Mouse (Mus musculus): ENCODE measurements at regions not wholly inside any gene's neighbourhood (a gene's known extent, or its start where the extent isn't known, plus 50 kb on each side); places are given as distances from the start of the nearest gene placed in this dataset.

DNA sequence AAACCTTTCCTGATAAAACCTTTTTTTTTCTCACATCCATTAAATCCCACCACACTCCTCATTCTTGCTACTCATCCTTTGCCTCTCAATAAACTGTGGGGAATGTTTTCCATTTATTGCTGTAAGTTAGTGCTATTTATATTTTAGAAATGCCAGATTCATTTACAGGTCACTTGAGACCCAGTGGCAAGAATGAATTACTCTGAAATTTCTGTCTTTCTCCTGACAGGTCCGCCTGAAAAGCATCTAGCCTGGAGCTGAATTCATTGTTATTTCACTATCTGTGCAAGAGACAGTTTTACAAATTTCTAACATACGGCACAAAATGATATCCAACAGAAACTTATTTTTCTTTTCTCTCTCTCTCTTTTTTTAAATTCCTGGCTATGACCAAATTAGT is 570.6 kb upstream of the Akr1e1 start:
- no peak for TF ChIP-seq CTCF (IDR thresholded peaks at IDR 0.05 in 2 of 3, conservative IDR thresholded peaks at IDR 0.05 in 1 of 3; ENCODE audit: control insufficient read depth in 1 of 3, insufficient read depth in 1 of 3, low read depth in 2 of 3, low read length in 3 of 3, poor library complexity in 1 of 3, severe bottlenecking in 1 of 3)
- no peak for TF ChIP-seq GABPA (IDR thresholded peaks at IDR 0.05; ENCODE audit: low read depth, low read length)
- TF ChIP-seq EP300 (IDR thresholded peaks at IDR 0.05; ENCODE audit: low read depth in 1 of 2, low read length in 2 of 2): no peak
- no peak for TF ChIP-seq ZC3H11A (IDR thresholded peaks at IDR 0.05; ENCODE audit: low read depth, low read length)
- TF ChIP-seq TCF12 (IDR thresholded peaks at IDR 0.05; ENCODE audit: low read depth, low read length): no peak
- TF ChIP-seq NELFE (IDR thresholded peaks at IDR 0.05; ENCODE audit: low read depth, low read length): no peak
- TF ChIP-seq USF1 (IDR thresholded peaks at IDR 0.05; ENCODE audit: low read depth, low read length): no peak
- no peak for TF ChIP-seq RAD21 (IDR thresholded peaks at IDR 0.05; ENCODE audit: low read depth, low read length)
- no peak for TF ChIP-seq HCFC1 (IDR thresholded peaks at IDR 0.05; ENCODE audit: low read depth, low read length)

Data from MEL (cell line).